Mouse (Mus musculus): Measurements from ENCODE around the gene Cplx3.

Cplx3 gene

DNA sequence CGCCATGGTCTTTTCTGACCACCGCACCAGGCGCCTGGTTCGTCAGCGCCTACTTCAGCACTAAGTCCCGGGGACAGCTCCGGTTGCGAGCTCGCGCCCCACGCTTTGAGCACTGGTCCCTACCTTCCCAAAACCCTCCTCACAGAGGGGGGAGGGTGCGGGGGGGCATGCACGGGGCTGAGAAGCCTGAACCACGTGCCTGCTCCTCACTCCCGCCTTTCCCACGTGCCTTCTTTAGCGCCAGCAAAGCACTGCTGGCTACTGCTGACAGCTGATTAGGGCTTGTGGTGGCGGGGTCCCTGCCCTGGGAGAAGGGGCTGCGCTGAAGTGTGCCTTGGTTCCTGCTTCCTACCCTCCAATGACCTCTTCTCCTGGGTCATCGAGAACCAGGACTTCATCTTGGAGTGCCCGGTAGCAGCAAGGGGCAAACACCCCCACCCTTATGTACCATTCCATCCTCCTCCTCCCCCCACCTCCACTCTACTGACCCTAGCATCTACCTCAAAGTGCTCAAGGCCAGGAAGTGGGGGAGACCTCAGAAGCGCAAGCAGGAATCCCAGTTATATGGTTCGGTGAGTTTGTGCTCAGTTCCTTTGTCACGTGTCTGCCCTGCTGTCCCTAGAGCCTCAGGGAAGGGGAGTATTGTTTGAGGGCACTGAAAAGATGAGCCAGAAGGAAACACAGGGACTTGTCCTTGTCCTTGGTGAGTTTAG lies at the start of gene Cplx3:
Cplx3 (minus strand) TSS at position 143 of the 713 bp plus-strand sequence.
- DNase-seq (ENCODE audit: low spot score), result peak; percentile 76

GRCm38 (mm10) chr9:57655749-57656148 lies 49.7 kb upstream of the Cplx3 start:
- peak; percentile 99 for DNase-seq (ENCODE audit: low spot score)

GRCm38 (mm10) chr9:57654966-57655365 lies 48.9 kb upstream of the Cplx3 start:
- DNase-seq (ENCODE audit: low spot score), result no peak

DNA sequence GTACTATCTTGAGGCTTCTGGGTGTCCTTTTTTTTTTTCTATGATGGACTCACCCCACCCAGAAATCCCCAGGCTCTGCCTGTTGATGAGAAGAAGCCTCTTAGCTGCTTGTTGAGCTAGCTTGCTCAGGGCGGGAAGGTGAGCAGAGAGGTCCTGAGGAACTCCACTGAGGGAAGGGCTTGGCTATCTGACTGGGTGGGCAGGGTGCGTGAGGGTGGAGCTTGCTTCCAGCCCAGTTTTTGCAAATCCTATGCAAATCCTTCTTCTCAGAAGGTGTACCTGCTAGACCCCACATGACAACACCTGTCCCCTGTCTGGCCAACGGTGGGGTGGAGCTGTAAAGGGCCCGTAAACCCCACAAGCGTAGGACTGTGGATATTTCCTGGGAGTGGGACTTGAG lies 47.2 kb upstream of the Cplx3 start, which contains the start of gene Csk:
Csk (minus strand) TSS at position 349 of the 400 bp plus-strand sequence.
- DNase-seq (ENCODE audit: low spot score), result no peak

GRCm38 (mm10) chr9:57652855-57653254 lies 46.8 kb upstream of the Cplx3 start:
- peak; percentile 41 for DNase-seq (ENCODE audit: low spot score)

DNA sequence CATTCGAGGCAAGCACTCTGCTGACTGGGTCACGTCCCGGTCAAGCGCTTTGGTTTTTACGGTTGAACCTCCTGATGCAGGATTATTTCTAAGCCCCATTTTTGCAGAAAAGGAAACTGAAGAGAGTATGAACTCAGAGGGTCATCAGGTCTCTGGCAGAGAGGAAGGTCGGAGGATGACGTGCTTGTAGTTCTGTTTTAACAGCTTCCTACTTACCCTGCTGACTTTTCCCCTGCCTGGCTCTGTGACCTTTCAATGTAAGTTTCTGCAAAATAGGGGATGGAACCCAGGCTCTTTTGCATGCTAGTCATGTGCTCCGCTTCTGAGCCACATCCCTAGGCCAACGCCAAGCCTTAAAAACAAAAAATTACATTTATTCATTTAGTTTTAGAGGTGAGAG lies 46.3 kb upstream of the Cplx3 start:
- no peak for DNase-seq (ENCODE audit: low spot score)

DNA sequence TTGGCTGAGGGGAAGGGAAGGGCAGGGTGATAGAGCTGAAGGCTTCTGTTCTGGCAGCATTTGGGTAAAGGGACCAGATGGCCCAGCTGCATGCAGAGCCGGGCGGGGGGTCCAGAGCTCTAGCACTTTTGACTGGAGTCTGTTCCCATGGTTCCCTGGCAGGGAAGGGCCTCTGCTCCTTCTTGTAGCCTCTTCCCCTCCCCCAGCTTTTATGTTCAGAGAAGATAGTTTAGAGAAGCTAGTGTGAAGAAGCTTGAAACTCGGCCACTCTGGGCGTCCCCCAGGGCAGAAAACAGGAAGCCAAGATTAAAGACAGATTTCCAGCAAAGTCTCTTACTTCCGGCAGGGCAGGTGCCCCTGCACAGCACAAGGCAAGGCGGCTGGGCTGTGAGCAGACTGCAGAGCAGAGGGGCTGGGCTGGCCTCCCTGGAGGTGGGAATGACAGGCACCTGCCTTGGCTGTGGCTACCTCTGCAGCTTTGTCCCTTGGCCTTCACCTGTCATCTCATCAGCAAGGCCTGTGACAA lies 44.8 kb upstream of the Cplx3 start:
- DNase-seq (ENCODE audit: low spot score), result no peak

- DNase-seq (ENCODE audit: low spot score), result no peak
Measured at GRCm38 (mm10) chr9:57650130-57650785, 44.2 kb upstream of the Cplx3 start.

DNA sequence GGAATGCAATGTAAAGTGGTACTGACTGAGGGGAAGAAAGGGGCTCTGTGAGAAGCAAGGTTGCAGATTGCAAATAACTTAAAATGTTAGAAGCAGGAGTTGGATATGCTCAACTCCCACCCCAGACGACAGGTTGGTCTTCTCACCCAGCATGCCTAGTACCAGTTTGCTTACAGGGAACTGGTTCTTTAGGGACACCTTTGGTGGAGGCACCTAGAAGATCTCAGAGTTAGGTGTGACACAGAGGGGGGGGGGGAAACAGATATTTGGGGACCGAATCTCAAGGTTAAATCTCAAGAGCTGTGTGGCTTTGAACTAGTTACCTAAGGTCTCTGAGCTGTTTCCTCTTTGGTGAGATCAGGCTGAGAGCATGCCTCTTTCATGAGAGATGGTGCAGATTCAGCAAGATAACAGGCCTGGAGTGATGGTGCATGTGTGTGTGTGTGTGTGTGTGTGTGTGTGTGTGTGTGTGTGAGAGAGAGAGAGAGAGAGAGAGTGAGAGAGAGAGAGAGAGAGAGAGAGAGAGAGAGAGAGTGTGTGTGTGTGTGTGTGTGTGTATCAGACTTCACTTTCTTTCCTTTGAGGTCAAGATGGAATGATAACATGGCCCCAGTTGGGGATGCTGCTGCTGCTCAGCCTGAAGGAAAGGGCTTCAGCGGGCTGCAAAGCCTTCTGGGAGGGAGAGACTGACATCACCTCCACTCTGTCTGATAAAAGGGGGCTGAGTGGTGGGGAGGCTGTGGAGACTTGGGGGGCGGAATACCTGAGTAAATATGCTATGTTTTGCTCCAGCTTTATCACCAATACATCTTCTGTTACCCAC lies 41.4 kb upstream of the Cplx3 start:
- DNase-seq (ENCODE audit: low spot score), result no peak

- no peak for DNase-seq (ENCODE audit: low spot score)
Measured at GRCm38 (mm10) chr9:57646551-57647103, 40.5 kb upstream of the Cplx3 start.

DNA sequence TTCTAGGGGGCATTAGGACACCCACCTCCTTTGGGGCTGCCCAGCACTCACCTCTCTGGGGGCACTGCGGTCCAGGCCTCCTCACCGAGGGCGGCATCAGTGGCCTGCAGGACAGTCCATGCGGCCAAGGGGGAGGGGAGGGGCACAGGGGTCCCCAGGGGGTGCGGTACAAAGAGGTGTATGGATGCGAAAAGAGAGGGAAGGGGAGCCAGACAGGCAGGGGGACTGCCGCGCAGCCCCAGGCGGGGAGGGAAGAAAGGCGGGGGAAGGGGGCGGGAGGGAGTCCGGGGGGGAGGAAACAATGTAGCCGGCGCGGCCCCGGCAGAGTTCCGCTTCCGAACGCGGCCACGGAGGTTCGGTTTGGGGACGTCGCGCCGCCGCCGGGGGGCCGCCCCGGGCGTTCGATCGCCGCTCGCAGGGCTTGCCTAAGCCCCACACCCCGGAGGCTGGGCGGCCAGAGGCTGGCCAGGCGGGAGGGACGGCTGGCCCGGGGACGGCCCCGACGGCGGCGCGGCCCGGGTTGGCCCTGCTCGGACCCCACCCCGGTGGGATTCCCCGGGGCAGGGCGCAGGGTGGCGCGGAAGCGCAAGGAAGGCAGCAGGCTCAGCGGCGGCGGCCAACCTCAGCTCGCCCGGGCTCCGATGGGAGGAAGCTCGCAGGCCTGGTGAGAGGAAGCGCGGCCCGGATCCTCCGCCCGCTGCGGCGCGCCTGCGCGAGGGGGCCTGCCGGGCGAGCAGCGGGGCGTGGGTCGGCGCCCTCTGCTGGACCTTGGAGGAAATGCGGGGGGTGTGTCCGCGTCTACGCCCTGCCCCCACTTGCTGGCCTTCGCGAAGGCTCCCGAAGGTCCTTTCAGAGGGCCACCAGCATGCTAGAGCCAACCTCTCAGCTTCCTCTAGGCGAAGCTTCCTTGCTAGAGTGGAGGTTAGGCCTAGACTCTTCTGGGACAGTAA lies 39.1 kb upstream of the Cplx3 start:
- DNase-seq (ENCODE audit: low spot score), result peak; percentile 96

GRCm38 (mm10) chr9:57644442-57644943 lies 38.4 kb upstream of the Cplx3 start:
- no peak for DNase-seq (ENCODE audit: low spot score)

GRCm38 (mm10) chr9:57643856-57644180 lies 37.7 kb upstream of the Cplx3 start:
- no peak for DNase-seq (ENCODE audit: low spot score)

- DNase-seq (ENCODE audit: low spot score), result no peak
Measured at GRCm38 (mm10) chr9:57643169-57643855, 37.2 kb upstream of the Cplx3 start.

DNA sequence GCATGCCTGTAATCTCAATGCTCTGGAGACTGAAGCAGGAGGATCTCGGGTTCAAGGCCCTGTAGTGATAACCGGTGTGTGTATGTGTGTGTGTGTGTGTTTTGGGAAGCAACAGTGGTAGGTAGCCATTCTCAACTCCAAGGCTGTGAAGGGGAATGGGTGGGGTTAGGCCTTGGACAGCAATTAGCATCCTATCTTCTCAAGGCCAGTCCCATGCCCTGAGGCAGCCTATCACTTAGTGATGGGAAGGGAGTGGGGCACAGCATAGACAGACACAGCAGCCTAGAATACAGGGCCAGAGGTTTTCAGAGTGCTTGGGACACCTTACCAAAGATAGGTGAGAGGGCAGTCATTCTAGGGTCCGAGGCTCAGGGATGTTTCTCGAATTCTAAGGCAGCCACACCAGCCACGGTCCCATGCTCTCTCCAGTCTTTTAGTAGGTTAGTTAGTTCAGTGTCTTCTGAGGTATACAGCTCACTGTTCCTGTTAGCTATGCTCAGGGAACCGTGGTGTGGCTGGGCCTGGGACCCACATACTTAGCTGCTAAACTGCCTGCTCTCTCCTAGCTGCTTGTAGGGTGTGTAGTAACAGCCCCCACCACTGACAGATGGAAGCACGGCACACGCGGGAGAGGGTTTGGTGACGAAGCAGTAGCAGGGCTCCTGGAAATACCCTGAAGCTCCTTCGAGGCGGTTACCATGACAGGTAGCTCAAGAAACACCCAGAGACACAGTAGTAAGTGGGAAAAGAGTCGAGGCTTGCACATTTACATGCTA lies 35.9 kb upstream of the Cplx3 start:
- DNase-seq (ENCODE audit: low spot score), result no peak

- no peak for DNase-seq (ENCODE audit: low spot score)
Measured at GRCm38 (mm10) chr9:57641022-57641421, 34.9 kb upstream of the Cplx3 start.

GRCm38 (mm10) chr9:57640384-57640783 lies 34.3 kb upstream of the Cplx3 start:
- no peak for DNase-seq (ENCODE audit: low spot score)

DNA sequence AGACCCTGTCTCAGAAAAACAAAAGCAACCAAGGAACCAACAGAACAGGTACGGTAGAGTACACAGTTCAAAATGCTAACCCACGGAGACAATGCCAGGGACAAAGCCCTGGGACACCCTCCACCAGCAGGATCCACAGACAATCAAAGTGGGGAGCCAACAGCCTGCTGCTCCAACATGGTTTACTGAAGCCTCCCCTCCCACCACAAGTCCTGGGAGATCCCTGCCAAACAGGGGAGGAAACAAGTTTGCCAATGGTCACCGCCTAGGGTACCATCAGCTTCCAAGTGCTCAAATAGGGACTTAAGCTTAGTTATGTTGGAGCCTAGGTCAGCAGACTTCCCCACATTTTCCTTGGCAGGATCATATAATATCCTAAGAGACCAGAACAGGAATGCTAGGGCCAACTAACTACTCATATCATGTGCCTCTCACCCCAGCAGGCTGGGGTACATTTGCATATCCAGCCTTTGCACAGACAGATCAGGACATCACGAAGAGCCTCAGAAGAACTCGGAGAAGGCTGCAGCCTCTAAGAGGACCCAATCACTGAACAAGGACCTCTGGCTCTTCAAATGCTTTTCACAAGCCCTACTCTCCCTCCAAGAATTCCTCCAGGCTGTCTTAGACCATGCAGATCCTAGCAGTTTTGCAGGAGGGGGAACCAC lies 33.7 kb upstream of the Cplx3 start:
- DNase-seq (ENCODE audit: low spot score), result no peak
